ENCODE assay signal across 27 mouse cellular contexts in the genomic region with DNA sequence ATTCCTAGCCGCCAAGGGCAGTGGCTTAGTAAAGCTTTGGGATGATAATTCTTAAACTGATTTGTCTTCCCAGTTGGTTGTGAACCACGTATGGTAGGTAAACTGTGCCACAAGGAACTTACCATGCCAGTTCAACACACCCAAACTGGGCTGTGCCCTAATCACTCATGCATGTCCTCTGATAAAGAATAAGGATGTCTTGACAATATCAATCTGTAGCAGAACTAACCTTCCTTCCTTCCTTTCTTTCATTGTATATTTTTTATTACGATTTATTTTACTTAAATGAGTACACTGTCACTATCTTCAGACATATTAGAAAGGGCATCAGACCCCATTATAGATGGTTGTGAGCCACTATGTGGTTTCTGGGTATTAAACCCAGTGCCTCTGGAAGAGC.
"Had no signal": no experiment of that assay in that cellular context is flagged by ENCODE, and none has a peak within 500 bp of the region (broad histone marks: within the 10 kb centered on the region; RNA-seq: fewer than 3 reads in every experiment).

No protein-coding gene starts in this region.

- H3K9ac ChIP-seq: embryonic facial prominence, embryonic 12.5 days; embryonic facial prominence, embryonic 13.5 days; embryonic facial prominence, embryonic 15.5 days; forebrain, embryonic 12.5 days; forebrain, embryonic 13.5 days; forebrain, embryonic 15.5 days; forebrain, postnatal 0 days had no signal

- DNase-seq: cerebellum, adult 8-10 months; cerebellum, adult 9-10 months; cerebellum, adult 9-11 months; cerebellum, postnatal 10 days; cerebellum, postnatal 14 days; cerebellum, postnatal 25 days; cerebellum, postnatal 36 days; embryo, embryonic 11 days; forebrain, postnatal 0 days; gastrocnemius, adult 2 months; gastrocnemius, postnatal 10 days; gastrocnemius, postnatal 14 days; gastrocnemius, postnatal 25 days; gastrocnemius, postnatal 36 days; heart, adult 11 months; heart, adult 18-20 months; heart, adult 2 months had no signal

- H3K4me2 ChIP-seq: embryonic facial prominence, embryonic 12.5 days; embryonic facial prominence, embryonic 13.5 days; embryonic facial prominence, embryonic 15.5 days; forebrain, embryonic 12.5 days; forebrain, embryonic 13.5 days; forebrain, embryonic 15.5 days had no signal

- H3K27ac ChIP-seq: embryonic facial prominence, embryonic 12.5 days; embryonic facial prominence, embryonic 13.5 days; embryonic facial prominence, embryonic 15.5 days; forebrain, embryonic 10.5 days; forebrain, embryonic 12.5 days; forebrain, embryonic 13.5 days; forebrain, embryonic 15.5 days; gastrocnemius, adult 2 months; heart, adult 2 months had no signal

- H3K4me1 ChIP-seq: embryonic facial prominence, embryonic 12.5 days; embryonic facial prominence, embryonic 13.5 days; embryonic facial prominence, embryonic 15.5 days; forebrain, embryonic 10.5 days; forebrain, embryonic 12.5 days; forebrain, embryonic 13.5 days; forebrain, embryonic 15.5 days had no signal

- ATAC-seq: forebrain, embryonic 13.5 days; forebrain, embryonic 14.5 days; forebrain, embryonic 15.5 days; forebrain, embryonic 16.5 days; forebrain, postnatal 0 days had no signal

- H3K4me3 ChIP-seq: embryonic facial prominence, embryonic 12.5 days; embryonic facial prominence, embryonic 13.5 days; embryonic facial prominence, embryonic 15.5 days; erythroblast, embryonic 14.5 days; forebrain, embryonic 10.5 days; forebrain, embryonic 12.5 days; forebrain, embryonic 13.5 days; forebrain, embryonic 15.5 days; gastrocnemius, adult 2 months; heart, adult 2 months had no signal

- H3K9me3 ChIP-seq: embryonic facial prominence, embryonic 12.5 days; embryonic facial prominence, embryonic 13.5 days; embryonic facial prominence, embryonic 15.5 days; forebrain, embryonic 10.5 days; forebrain, embryonic 12.5 days; forebrain, embryonic 13.5 days; forebrain, embryonic 15.5 days had no signal

- H3K27me3 ChIP-seq: embryonic facial prominence, embryonic 12.5 days; embryonic facial prominence, embryonic 13.5 days; embryonic facial prominence, embryonic 15.5 days; forebrain, embryonic 12.5 days; forebrain, embryonic 13.5 days; forebrain, embryonic 15.5 days had no signal

- H3K36me3 ChIP-seq: embryonic facial prominence, embryonic 12.5 days; embryonic facial prominence, embryonic 13.5 days; embryonic facial prominence, embryonic 15.5 days; forebrain, embryonic 10.5 days; forebrain, embryonic 12.5 days; forebrain, embryonic 15.5 days had no signal
